Mouse (Mus musculus) liver, embryonic 14.5 days (tissue): ENCODE measurements around the gene Dock4.

Experiments
- CTCF ChIP-seq: IDR thresholded peaks from 2 replicates; pipeline ENCODE4 v1.5.1; 2016; ENCODE audit warnings: antibody characterized with exemption, low read depth, control low read depth
- EP300 ChIP-seq: IDR thresholded peaks from 2 replicates; pipeline ENCODE4 v1.6.1; 2016; ENCODE audit warnings: antibody characterized with exemption, low read depth

DNA sequence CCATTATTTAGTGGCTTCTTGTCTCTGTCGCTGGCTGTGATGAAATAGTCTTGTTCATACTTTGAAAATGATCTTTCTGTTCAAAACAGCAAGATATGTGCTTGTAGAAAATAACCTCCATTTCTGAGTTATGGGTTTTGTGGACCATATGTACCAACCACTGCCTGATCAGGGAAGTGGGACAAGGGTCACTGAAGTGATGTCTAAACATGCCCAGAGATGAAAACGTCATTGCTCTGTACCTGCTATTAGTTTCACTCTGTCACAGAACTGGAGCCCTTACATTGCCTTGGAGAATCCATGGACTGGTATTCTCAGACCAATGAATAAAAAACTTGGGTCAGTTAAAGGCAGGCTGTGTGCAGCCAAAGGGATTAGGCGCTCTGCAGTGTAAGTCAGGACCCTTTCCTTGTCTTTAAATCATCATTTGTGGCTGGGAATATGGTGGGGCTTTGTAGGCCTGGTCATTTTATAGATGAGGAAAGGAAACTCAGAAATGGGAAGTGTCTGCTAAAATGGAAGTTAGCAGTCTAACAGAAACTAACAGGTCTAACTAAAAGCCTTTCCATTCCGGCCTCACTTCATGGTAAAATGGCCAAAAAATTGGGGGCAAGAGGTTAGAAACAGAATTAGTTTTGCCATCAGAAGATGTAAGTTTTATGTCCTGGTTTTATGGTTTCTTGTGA is 139.8 kb downstream of the Dock4 start:
- no peak for TF ChIP-seq EP300
- no peak for TF ChIP-seq CTCF
